Mouse (Mus musculus) kidney, postnatal 10 days (tissue): ENCODE results near the gene Stim1.
A peak's percentile ranks its signal among the peaks of the same experiment; 100 is the strongest.
"Not testable (repeated sequence)": the region's sequence is repeated elsewhere in the genome, so short reads cannot be mapped to it uniquely, and the experiment has no call there.

ENCODE experiments used
- DNase-seq: peaks from one replicate; pipeline ENCODE4 v3.0.0; 2021; ENCODE audit warnings: mixed read lengths

Gene Stim1

GRCm38 (mm10) chr7:102373382-102374072 is 105.9 kb downstream of the Stim1 start:
- DNase-seq: no peak

GRCm38 (mm10) chr7:102383221-102383620 is 115.6 kb downstream of the Stim1 start:
- no peak for DNase-seq

GRCm38 (mm10) chr7:102385973-102386372 is 118.4 kb downstream of the Stim1 start:
- DNase-seq: no peak

- no peak for DNase-seq
These were observed 121.5 kb downstream of the Stim1 start for GRCm38 (mm10) chr7:102389082-102389481.

- DNase-seq: no peak
These were observed 126.3 kb downstream of the Stim1 start for GRCm38 (mm10) chr7:102393898-102394297.

GRCm38 (mm10) chr7:102395894-102396293 is 128.3 kb downstream of the Stim1 start:
- peak; percentile 8 for DNase-seq

GRCm38 (mm10) chr7:102396331-102396730 is 128.7 kb downstream of the Stim1 start:
- DNase-seq: no peak

- DNase-seq: no peak
These were observed 131.7 kb downstream of the Stim1 start for GRCm38 (mm10) chr7:102399180-102399731.

- no peak for DNase-seq
These were observed 136.5 kb downstream of the Stim1 start for GRCm38 (mm10) chr7:102404118-102404517.

- DNase-seq: no peak
These were observed 139.8 kb downstream of the Stim1 start for GRCm38 (mm10) chr7:102407440-102407839.

- not testable (repeated sequence) for DNase-seq
These were observed 147.7 kb downstream of the Stim1 start for GRCm38 (mm10) chr7:102415272-102415671.

- no peak for DNase-seq
These were observed 148.2 kb downstream of the Stim1 start for GRCm38 (mm10) chr7:102415841-102416240.

- peak; percentile 52 for DNase-seq
These were observed 149.8 kb downstream of the Stim1 start for GRCm38 (mm10) chr7:102417398-102417797.

- no peak for DNase-seq
These were observed 154.4 kb downstream of the Stim1 start for GRCm38 (mm10) chr7:102422036-102422435.

- DNase-seq: no peak
These were observed 158.5 kb downstream of the Stim1 start for GRCm38 (mm10) chr7:102425933-102426685.

GRCm38 (mm10) chr7:102434344-102434743 is 166.7 kb downstream of the Stim1 start:
- no peak for DNase-seq

- no peak for DNase-seq
These were observed 173.4 kb downstream of the Stim1 start for GRCm38 (mm10) chr7:102440822-102441656.

GRCm38 (mm10) chr7:102441657-102442391 is 174.2 kb downstream of the Stim1 start, which contains the start of gene Rrm1:
Gene Rrm1 (plus strand): TSS chr7:102441695.
- peak; percentile 96 for DNase-seq

GRCm38 (mm10) chr7:102442432-102442831 is 174.8 kb downstream of the Stim1 start:
- DNase-seq: no peak

- no peak for DNase-seq
These were observed 176.7 kb downstream of the Stim1 start for GRCm38 (mm10) chr7:102444301-102444700.

- DNase-seq: no peak
These were observed 178.8 kb downstream of the Stim1 start for GRCm38 (mm10) chr7:102446438-102446837.
